Mouse (Mus musculus) ES-Bruce4 (cell line): ENCODE results near the gene Nol6.

Source experiments
- CTCF ChIP-seq: IDR thresholded peaks from one replicate; pipeline ENCODE4 v1.8.1; 2011; ENCODE audit warnings: low read depth, low read length
- POLR2A ChIP-seq: IDR thresholded peaks from one replicate; pipeline ENCODE4 v1.8.1; 2011; ENCODE audit warnings: low read length; ENCODE audit not compliant: insufficient read depth

GRCm38 (mm10) chr4:41074461-41074860, 49.8 kb downstream of the Nol6 start:
- no peak for TF ChIP-seq CTCF
- no peak for TF ChIP-seq POLR2A
